Mouse (Mus musculus) ES-Bruce4 (cell line): ENCODE results near the gene Slc10a7.

Experiments
- CTCF ChIP-seq: IDR thresholded peaks from one replicate; pipeline ENCODE4 v1.8.1; 2011; ENCODE audit warnings: low read depth, low read length
- POLR2A ChIP-seq: IDR thresholded peaks from one replicate; pipeline ENCODE4 v1.8.1; 2011; ENCODE audit warnings: low read length; ENCODE audit not compliant: insufficient read depth

DNA sequence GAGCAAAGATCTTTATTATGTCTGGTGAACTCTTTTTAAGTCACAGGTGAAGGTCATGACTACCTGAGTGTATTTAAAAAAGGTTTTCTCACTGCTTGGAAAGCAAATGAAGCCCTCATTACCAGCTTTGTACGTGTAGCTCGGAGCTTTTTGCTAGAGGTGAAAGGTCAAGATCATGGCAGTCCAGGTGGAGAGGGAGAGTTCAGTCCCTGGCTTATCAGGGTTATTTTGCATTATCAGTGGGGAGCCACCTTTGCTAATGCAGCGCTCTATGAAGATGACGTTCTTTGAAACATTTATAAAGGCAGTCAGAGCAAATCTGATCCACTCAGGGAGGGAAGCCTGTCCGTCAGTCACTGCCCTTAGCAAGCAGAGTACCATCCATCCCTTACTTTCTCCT is 27.6 kb downstream of the Slc10a7 start:
- TF ChIP-seq CTCF (no peak), POLR2A (no peak)
